Mouse (Mus musculus): ENCODE results near the gene Catsper3. TPM values are rescaled to one million over a fixed set of nuclear protein-coding genes. Genes with fewer than 3 reads are reported as not detected.

Catsper3 gene
- total RNA-seq, 1 experiment, result not detected

DNA sequence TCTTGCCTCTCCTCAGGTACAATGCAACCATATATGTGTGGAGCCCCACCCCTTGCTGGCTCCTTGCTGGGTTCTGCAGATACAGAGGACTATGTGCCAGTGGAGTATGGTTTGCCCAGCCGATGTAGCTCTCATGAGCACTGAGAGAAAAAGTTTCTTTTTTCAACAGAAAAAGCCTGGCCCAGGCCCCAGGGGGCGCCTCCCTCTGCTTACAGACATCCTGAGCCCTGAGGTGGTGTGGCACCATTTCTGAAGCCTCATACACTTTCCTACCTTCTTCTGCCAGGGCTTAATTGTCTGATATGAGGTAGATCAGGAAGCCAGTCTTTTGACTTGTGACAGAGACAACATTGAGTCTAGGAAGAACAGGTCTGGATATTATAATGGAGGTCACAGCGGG is 67.8 kb downstream of the Catsper3 start:
- DNase-seq (ENCODE audit: low read depth, low spot score), result no peak
- H3K4me3 ChIP-seq (ENCODE audit: insufficient read depth in 1 of 2, low read depth in 1 of 2, low read length in 2 of 2, poor library complexity in 1 of 2, severe bottlenecking in 1 of 2), result no peak overlapping the region
- in situ Hi-C loops (cut with MboI; ENCODE audit: low sequenced_read_pairs in 2 of 2, unreplicated experiment in 2 of 2), result no loop called here
- H3K9me3 ChIP-seq (ENCODE audit: control insufficient read depth, insufficient read depth, low read depth, low read length), result no peaks in the 10 kb centered on the region
- no peak overlapping the region for H3K9ac ChIP-seq (ENCODE audit: insufficient read depth, low read depth, low read length, poor library complexity, severe bottlenecking)
- TF ChIP-seq ZNF384 (IDR thresholded peaks at IDR 0.05; ENCODE audit: low read depth, low read length), result no peak
- TF ChIP-seq CHD2 (IDR thresholded peaks at IDR 0.05; ENCODE audit: low read depth, low read length), result no peak
- TF ChIP-seq HCFC1 (IDR thresholded peaks at IDR 0.05; ENCODE audit: borderline replicate concordance, insufficient read depth, low read length), result no peak
- TF ChIP-seq ZC3H11A (IDR thresholded peaks at IDR 0.05; ENCODE audit: borderline replicate concordance, low read depth, low read length), result no peak
- TF ChIP-seq MAFK (IDR thresholded peaks at IDR 0.05; ENCODE audit: insufficient read depth, low read depth, low read length), result no peak
- no peaks in the 10 kb centered on the region for H3K4me1 ChIP-seq (ENCODE audit: control insufficient read depth in 2 of 2, insufficient read depth in 2 of 2, low read length in 2 of 2, poor library complexity in 1 of 2)
- H3K36me3 ChIP-seq (ENCODE audit: control insufficient read depth, insufficient read depth, low read length, poor library complexity, severe bottlenecking), result no peaks in the 10 kb centered on the region
- no peak overlapping the region for H3K27ac ChIP-seq (ENCODE audit: insufficient read depth, low read depth, low read length, poor library complexity, severe bottlenecking)

DNA sequence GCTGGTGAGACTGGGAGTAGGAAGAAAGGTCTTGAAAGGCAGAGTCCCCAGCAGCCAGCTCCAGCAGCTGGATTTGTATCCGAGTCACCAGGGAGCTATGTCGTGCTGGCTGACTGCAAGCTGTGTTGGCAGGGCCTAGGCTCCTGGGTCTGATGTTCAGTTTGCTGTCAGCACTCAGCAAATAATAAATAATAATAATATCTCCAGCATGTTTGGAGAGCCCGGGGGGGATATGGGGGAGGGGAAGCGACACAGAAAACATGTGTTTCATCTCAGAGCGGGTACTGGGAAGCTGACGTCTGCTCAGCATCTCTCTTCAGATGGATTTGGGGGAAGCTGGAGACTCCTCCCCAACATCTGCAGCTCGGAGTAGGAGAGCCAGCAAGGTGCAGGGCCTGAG is 71.4 kb downstream of the Catsper3 start:
- in situ Hi-C loops (cut with MboI; ENCODE audit: low sequenced_read_pairs in 2 of 2, unreplicated experiment in 2 of 2), result no loop called here
- DNase-seq (ENCODE audit: low read depth, low spot score), result no peak
- TF ChIP-seq ZC3H11A (IDR thresholded peaks at IDR 0.05; ENCODE audit: borderline replicate concordance, low read depth, low read length), result no peak
- TF ChIP-seq HCFC1 (IDR thresholded peaks at IDR 0.05; ENCODE audit: borderline replicate concordance, insufficient read depth, low read length), result no peak
- TF ChIP-seq CHD2 (IDR thresholded peaks at IDR 0.05; ENCODE audit: low read depth, low read length), result no peak
- TF ChIP-seq MAFK (IDR thresholded peaks at IDR 0.05; ENCODE audit: insufficient read depth, low read depth, low read length), result no peak
- no peak for TF ChIP-seq ZNF384 (IDR thresholded peaks at IDR 0.05; ENCODE audit: low read depth, low read length)
- no peak overlapping the region for H3K27ac ChIP-seq (ENCODE audit: insufficient read depth, low read depth, low read length, poor library complexity, severe bottlenecking)
- no peak overlapping the region for H3K9ac ChIP-seq (ENCODE audit: insufficient read depth, low read depth, low read length, poor library complexity, severe bottlenecking)
- H3K4me3 ChIP-seq (ENCODE audit: insufficient read depth in 1 of 2, low read depth in 1 of 2, low read length in 2 of 2, poor library complexity in 1 of 2, severe bottlenecking in 1 of 2), result no peak overlapping the region
- H3K4me1 ChIP-seq (ENCODE audit: control insufficient read depth in 2 of 2, insufficient read depth in 2 of 2, low read length in 2 of 2, poor library complexity in 1 of 2), result no peaks in the 10 kb centered on the region
- no peaks in the 10 kb centered on the region for H3K36me3 ChIP-seq (ENCODE audit: control insufficient read depth, insufficient read depth, low read length, poor library complexity, severe bottlenecking)
- H3K9me3 ChIP-seq (ENCODE audit: control insufficient read depth, insufficient read depth, low read depth, low read length), result no peaks in the 10 kb centered on the region

DNA sequence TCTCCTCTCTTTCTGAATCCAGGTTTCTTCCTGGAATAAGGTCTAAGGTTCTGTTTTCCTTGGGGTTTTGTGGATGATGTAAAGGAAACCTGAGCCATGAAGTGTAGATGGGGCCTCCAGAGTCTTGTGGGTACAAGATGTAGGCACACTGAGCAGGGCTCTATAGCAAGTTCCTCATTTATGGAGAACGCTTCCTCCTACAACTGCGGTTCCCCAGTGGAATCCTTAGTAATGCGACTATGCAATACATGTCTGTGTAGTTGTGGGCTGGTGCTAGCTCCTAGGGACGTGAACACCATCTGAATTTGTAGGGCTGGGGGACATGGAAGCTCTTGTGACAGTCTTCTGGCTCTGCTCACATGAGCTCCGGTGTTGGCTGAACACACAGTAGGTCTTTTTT is 74.1 kb downstream of the Catsper3 start:
- no peak for DNase-seq (ENCODE audit: low read depth, low spot score)
- in situ Hi-C loops (cut with MboI; ENCODE audit: low sequenced_read_pairs in 2 of 2, unreplicated experiment in 2 of 2), result no loop called here
- Histone ChIP-seq H3K27ac (ENCODE audit: insufficient read depth, low read depth, low read length, poor library complexity, severe bottlenecking) (no peak overlapping the region), H3K4me3 (ENCODE audit: insufficient read depth in 1 of 2, low read depth in 1 of 2, low read length in 2 of 2, poor library complexity in 1 of 2, severe bottlenecking in 1 of 2) (no peak overlapping the region), H3K4me1 (ENCODE audit: control insufficient read depth in 2 of 2, insufficient read depth in 2 of 2, low read length in 2 of 2, poor library complexity in 1 of 2) (no peaks in the 10 kb centered on the region), H3K9ac (ENCODE audit: insufficient read depth, low read depth, low read length, poor library complexity, severe bottlenecking) (no peak overlapping the region), H3K36me3 (ENCODE audit: control insufficient read depth, insufficient read depth, low read length, poor library complexity, severe bottlenecking) (no peaks in the 10 kb centered on the region), H3K9me3 (ENCODE audit: control insufficient read depth, insufficient read depth, low read depth, low read length) (no peaks in the 10 kb centered on the region)
- no peak for TF ChIP-seq MAFK (IDR thresholded peaks at IDR 0.05; ENCODE audit: insufficient read depth, low read depth, low read length)
- no peak for TF ChIP-seq ZC3H11A (IDR thresholded peaks at IDR 0.05; ENCODE audit: borderline replicate concordance, low read depth, low read length)
- TF ChIP-seq ZNF384 (IDR thresholded peaks at IDR 0.05; ENCODE audit: low read depth, low read length), result no peak
- no peak for TF ChIP-seq HCFC1 (IDR thresholded peaks at IDR 0.05; ENCODE audit: borderline replicate concordance, insufficient read depth, low read length)
- no peak for TF ChIP-seq CHD2 (IDR thresholded peaks at IDR 0.05; ENCODE audit: low read depth, low read length)

Other genes with a start within 250 kb of the Catsper3 start
- 85.9 and 120 TPM in 2 replicates for gene Ddx41, start 247.9 kb upstream of the Catsper3 start, total RNA-seq (2012; rRNA removed)
- gene Fam193b, start 213.4 kb upstream of the Catsper3 start, total RNA-seq (2012; rRNA removed), result 50.8 and 77.5 TPM in 2 replicates
- gene Tmed9, start 210.8 kb upstream of the Catsper3 start, total RNA-seq (2012; rRNA removed), result 363 and 460 TPM in 2 replicates
- gene B4galt7, start 184.7 kb upstream of the Catsper3 start, total RNA-seq (2012; rRNA removed), result 21.0 and 24.3 TPM in 2 replicates
- 47.8 and 56.3 TPM in 2 replicates for gene Caml, start 161.6 kb upstream of the Catsper3 start, total RNA-seq (2012; rRNA removed)
- 45.5 and 56.4 TPM in 2 replicates for gene Ddx46, start 149.5 kb upstream of the Catsper3 start, total RNA-seq (2012; rRNA removed)
- 32.1 and 40.0 TPM in 2 replicates for gene B230219D22Rik, start 91.4 kb upstream of the Catsper3 start, total RNA-seq (2012; rRNA removed)
- gene Txndc15, start 69.9 kb upstream of the Catsper3 start, total RNA-seq (2012; rRNA removed), result 56.9 and 61.5 TPM in 2 replicates
- gene Pcbd2, start 57.2 kb upstream of the Catsper3 start, total RNA-seq (2012; rRNA removed), result 9.2 and 10.8 TPM in 2 replicates
- gene Pitx1, start 51.6 kb downstream of the Catsper3 start, total RNA-seq (2012; rRNA removed), result 0.26 and 1.0 TPM in 2 replicates

Data from ES-E14 (cell line).